Mouse (Mus musculus) heart, adult 9 months (tissue): ENCODE data around the gene Kmt5a.
A peak's percentile ranks its signal among the peaks of the same experiment; 100 is the strongest.
"Not testable (repeated sequence)": the region's sequence is repeated elsewhere in the genome, so short reads cannot be mapped to it uniquely, and the experiment has no call there.

ENCODE experiments used
- DNase-seq, 2 experiments: peaks; one replicate each; pipeline ENCODE4 v3.0.0; 2022; ENCODE audit warnings: low spot score in 2 of 2

Kmt5a gene

DNA sequence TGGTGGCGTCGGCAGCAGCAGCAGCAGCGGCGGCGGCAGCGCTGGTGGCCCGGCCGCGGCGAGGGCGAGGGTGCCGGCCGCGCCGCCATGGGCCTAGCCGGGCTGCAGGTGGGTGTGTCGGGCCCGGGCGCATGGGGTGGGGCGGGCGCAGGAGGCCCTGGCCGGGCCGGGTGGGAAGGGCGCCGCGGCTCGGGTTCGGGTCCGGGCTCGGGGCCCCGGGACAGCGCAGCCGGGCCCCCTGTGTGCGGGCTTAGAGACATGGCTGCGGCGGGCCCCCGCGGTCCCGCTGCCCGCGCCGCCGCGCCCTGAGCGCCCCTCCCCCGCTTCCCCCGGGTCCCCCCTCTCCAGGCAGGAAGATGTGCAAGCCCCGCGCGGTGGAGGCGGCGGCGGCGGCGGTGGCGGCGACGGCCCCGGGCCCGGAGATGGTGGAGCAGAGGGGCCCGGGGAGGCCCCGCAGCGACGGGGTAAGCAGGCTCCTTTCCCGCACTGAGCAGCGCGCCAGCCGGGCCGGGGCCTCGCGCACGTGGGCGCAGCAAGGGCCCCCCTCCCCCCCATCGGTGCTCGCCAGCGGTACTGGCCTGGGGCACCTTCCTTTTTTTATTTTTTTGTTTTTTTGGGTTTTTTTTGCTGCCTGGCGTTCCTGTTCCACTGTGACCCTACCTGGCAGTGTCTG, 6.0 kb downstream of the Kmt5a start:
- DNase-seq: peak in 1 of 2 experiments; percentile 57

DNA sequence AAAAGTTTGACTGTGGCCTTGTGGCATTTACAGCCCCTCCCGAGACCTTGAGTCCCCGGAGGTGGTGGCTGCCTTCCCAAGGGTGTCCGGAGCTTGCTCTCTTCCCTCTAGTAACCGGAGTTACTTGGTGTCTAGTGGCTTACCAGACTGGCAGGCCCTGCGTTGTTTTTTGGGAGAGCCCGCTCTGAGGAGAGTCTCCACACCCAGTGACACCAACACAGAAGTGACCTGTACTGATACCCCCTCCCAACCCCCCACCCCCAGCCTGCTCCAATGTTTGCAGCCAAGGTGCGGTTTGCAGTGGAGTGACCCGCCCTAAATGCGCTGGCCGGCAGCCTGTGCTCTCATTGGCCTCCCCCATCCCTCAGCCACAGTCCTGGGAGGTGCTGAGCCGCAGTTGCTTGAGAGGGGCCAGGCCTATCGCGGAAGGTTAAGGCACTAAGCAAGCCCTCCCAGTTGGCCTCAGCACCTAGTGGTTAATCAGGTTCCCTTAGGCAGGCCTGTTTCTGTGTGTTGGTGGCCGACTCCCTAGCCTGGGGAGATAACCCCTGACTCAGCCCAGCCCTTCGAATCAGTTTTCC, 6.7 kb downstream of the Kmt5a start:
- DNase-seq: peak; percentile 78 to 80

- DNase-seq: no peak
Measured at GRCm38 (mm10) chr5:124449494-124449893, 9.8 kb downstream of the Kmt5a start.

GRCm38 (mm10) chr5:124450051-124450450, 10.3 kb downstream of the Kmt5a start:
- DNase-seq: peak in 1 of 2 experiments; percentile 43

DNA sequence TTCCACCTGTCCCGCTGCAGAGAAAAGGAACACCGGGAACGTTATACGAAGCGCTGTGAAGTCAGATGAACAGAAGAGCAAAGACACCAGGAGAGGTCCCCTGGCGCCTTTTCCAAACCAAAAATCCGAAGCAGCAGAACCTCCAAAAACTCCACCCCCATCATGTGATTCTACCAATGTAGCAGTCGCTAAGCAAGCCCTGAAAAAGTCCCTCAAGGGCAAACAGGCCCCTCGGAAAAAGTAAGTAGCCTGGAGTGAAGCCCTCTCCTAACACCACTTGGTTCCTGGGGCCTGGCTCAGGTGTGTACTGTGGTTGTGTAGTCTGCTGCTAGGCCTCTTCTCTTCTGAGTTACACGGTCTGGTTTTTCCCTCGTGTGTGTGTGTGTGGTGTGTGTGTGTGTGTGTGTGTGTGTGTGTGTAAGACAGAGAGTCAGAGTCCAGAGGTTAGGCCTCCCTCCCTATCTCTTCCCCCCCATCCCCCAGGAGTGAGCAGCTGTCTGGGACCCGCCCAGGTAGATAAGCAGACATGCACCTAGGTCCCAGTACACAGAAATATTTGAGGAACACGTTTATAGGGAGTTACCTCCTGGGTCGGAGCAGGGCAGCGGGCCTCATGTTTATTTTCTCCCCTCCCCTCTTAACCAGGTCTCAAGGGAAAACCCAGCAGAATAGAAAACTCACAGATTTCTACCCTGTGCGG, 11.1 kb downstream of the Kmt5a start:
- DNase-seq: no peak

DNA sequence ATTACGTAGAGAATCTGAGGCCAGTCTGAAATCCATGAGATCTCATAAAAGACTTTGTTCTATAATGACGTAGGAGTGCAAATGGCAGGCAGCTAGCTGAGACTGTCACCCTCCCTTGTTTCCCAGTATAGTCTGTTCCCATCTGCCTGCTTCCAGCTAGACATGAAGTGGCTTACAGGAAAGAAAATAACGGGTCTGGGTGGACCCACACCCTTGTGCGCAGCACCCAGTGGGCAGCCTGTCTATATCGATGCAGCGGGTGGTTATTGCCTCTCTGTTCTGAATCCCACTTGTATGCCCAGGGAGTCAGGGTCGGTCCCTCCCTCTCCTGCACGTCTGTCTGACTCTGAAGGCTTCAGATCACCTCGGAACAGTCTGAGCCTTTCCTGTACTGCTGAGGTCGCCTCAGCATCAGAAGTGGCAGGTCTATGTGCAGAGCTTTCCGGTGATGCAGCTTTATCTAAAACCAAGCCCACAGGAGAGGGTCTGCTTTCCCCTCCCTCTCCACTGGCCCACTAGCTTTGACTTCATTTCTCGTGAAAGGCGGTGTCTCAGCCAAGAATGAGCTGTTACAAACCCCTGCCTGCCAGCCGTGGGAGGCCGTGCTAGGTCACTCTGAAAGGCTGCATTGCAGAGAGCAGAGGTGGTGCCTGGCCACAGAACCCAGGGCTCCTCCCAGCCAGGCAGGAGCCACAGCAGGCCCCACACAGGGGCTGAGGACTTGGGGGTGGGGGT, 12.9 kb downstream of the Kmt5a start:
- DNase-seq: no peak

DNA sequence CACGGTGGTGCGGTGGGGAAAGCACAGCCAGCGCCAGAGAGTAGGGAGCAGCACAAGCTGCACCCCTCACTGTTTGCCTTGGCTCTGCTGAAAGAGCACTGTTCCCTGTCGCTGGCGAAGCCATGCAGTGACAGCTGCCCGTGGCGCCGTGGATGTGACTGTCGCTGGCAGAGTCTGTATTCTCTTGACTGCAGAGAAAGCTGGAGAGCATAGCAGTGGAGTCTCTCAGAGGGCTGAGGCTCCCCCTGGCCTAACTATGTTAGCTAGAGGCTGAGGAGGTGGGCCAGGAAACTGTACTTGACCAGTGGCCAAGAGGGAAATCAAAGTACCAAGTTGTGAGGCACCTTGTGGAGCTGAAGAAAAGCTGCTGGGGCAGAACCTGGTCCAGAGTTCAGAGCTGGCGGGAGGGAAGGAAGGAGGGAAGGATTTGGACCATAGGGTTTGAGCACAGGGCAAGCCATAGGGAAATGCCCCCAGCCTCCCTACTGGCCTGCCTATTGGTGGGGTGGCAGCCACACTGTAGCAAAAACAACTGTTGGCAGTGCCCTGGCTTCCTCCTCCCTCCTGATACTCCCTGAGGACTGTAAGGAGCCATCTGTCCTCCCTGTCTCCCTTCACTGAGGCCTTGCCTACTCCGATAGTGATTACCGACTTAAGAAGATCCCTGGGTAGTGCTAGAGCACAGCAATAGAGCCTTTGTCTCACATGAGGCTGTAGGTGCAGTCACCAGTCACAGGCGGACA, 13.8 kb downstream of the Kmt5a start:
- DNase-seq: no peak

- no peak for DNase-seq
Measured at GRCm38 (mm10) chr5:124454082-124454419, 14.3 kb downstream of the Kmt5a start.

GRCm38 (mm10) chr5:124456762-124457161, 17.0 kb downstream of the Kmt5a start:
- no peak for DNase-seq

DNA sequence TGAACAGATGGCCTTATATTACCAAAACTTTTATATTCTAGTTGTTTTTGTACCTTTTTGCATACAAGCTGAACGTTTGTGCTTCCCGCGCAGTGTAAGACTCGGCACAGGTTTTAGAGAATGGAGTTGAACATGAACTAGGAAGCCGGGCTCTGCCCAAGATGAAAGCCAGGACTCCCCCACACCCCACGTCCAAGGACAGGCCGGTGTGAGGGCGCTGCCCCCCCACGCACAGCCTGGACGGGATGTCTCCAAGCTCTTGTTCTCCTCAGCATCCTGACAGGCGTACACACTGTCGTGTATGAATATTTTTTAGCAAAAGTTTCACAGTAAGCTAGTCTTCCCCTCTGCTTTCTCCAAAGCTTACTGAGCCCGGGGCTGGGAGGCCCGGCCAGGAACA, 21.2 kb downstream of the Kmt5a start:
- not testable (repeated sequence) for DNase-seq

DNA sequence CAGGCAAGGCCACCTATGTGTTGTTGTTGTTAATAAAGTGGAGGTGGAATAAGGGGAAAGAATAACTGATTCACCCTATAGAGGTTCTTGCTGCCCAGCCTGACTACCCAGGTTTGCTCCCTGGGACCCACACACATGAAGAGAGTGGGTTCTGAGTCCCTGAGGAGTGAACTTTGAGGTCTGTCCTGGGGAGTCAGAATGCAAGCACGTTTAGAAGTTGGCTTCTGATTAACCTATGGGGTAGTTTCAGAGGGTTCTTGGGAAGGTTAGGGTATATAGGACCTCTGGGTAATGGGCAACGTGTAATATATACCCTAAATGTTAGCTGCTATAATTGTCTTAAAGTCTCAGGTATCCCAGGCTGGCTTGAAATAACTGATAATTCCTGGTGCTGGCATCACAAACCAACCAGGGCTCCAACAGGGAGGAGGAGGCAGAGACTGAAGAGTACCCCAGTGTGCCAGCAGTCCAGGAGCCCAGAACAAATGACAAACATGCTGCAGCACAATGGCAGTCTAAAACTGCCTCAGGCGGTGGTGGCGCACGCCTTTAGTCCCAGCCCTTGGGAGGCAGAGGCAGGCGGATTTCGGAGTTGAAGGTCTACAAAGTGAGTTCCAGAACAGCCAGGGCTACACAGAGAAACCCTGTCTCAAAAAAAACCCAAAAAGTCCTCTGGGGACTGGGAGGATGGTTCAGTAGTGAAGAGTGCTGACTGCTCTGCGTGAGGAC, 22.7 kb downstream of the Kmt5a start:
- no peak for DNase-seq

GRCm38 (mm10) chr5:124463462-124463861, 23.7 kb downstream of the Kmt5a start:
- DNase-seq: no peak

GRCm38 (mm10) chr5:124464905-124465304, 25.2 kb downstream of the Kmt5a start:
- DNase-seq: no peak

DNA sequence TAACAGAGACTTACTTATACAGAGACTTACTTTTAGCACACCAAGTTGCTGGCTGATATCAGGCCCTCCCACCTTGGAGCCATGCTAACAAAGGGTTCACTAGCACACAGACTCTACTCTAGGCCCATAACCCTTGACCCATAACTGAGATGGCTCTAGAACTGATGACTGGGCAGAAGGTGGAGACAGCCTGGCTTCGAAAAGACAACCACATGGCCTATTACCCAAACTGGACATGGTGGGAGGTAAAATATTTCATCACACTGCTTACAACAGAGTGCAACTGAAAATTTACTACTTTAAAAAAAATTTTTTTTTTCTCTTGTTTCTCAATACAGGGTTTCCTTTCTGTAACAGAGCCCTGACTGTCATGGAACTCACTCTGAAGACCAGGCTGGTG, 28.0 kb downstream of the Kmt5a start:
- DNase-seq: no peak

DNA sequence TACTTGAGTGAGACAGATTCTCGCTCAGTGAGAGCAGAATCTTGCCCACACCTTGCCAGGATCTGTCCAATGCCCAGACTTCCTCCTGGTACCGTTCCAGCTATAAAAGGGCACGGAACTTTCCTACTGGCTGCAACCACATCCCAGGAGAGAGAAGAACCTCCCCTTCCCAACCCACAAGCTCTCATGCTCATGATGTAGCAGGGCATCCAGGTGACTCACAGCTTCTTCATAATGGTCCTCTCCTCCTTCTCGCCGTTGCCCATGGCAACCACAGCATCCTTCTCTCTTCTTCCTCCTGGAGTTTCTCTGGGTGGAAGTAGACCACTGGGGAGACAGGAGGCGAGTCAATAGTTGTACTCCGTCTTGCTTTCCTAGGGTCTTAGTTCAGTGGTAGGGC, 28.6 kb downstream of the Kmt5a start:
- no peak for DNase-seq

- DNase-seq: no peak
Measured at GRCm38 (mm10) chr5:124469486-124469885, 29.8 kb downstream of the Kmt5a start.

DNA sequence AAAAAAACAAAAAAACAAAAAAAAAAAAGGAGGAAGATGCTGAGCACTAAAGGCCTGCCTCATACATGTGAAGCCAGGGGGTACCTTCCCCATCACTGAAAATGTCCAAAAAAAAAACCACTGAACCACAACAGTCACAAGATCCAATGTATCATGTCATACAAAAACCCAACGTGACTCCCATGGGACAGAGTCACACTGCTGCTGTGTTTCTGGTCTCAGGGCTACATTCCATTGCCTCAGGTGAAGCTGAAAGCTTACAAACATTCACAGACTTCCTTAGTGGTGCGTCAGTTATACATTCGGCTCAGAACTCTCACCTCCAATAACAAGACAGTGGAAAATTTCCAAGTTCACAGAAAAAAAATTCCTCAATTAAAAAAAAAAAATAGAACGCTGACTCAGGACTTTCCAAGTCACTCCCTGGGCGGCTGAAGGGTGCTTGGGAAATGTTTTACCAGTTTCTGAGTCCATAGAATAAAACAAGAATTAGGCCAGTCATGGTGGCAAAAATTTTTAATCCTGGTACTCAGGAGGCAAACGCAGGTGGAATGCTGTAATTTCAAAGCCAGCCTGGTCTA, 31.0 kb downstream of the Kmt5a start:
- no peak for DNase-seq

DNA sequence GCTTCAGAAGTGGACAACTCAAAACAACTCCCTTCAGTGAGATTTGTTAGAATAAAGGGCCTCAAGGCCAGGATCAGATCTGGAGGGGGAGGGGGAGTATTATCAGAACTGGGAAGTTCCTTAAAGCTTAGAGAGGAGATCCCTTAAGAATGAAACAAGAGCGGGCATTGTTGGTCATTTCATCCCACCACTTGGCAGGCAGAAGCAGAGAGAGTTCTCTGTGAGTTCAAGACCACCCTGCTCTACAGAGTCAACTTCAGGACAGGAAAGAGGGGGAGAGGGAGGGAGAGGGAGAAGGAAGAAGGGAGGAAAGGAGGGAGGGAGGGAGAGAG, 39.1 kb downstream of the Kmt5a start:
- no peak for DNase-seq

DNA sequence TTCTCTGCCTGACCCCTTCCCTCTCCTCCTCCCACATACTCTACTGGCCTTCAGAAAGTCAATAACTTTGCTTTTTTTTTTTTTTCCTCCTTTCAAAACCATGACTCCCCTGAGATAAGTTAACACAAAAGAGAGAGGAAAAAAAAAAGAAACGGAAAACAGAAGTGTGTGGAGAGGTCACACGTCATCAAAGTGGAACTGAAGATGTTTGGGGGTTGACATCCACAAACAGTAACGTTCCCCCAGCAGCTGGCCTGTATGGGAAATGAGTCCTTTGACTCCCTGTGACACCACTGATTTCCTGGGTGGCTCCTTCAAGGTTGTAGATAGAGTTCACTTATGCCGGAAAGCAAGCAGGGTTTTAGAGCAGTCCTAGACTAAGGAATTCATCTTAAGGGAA, 40.4 kb downstream of the Kmt5a start:
- DNase-seq: no peak

DNA sequence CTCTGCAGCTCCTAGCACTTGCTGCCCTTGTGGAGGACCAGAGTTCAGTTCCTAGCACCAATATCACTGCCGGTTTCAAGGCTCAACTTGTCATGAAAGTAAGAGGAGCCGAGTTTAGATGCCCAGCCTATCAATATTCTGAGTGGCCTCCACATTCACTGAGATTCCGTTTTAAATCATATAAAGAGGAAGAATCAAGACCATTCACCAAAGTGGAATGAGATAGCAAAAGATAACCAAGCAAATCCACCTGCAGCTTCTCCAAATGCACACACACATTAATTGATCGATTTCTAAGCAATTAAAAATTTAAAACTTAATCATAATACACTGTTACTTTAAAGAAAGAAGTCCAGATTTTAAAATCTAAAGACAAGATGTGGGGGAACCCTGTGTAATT, 42.0 kb downstream of the Kmt5a start:
- no peak for DNase-seq

- peak; percentile 36 to 59 for DNase-seq
Measured at GRCm38 (mm10) chr5:124482436-124482965, 42.8 kb downstream of the Kmt5a start.
